Mouse (Mus musculus): ENCODE data around the gene Btg2. TPM values are rescaled to one million over a fixed set of nuclear protein-coding genes. Genes with fewer than 3 reads are reported as not detected.

Btg2 gene
- polyA plus RNA-seq, 1 experiment: 13.8 TPM

DNA sequence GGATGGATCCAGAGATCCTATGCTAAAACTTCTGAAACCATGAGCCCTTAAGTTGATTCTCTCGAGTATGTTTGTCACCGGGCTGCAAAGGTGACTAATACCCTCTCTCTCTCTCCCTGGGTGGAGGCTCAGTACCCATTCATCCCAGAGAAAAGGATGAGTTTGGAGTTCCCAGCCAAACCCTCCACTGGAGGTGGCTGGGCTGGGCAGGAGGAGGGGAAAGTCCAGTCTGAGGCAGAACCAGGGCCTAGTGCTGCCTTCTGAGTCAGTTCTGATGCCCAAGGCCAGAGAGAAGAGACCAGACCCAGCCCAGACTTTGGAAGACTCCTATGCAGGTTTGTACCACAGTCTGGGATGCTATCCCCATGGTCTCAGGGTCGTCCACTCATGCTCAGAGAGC is 22.7 kb upstream of the Btg2 start:
- no peak for TF ChIP-seq POLR2AphosphoS2 (IDR thresholded peaks at IDR 0.05; ENCODE audit: insufficient read length, low read depth)
- no peak for TF ChIP-seq REST (IDR thresholded peaks at IDR 0.05; ENCODE audit: insufficient read depth, insufficient read length)
- TF ChIP-seq MYOG (IDR thresholded peaks at IDR 0.05; ENCODE audit: control insufficient read depth in 1 of 3, insufficient read depth in 1 of 3, insufficient read length in 2 of 3, low read depth in 2 of 3): no peak
- TF ChIP-seq USF1 (IDR thresholded peaks at IDR 0.05; ENCODE audit: low read depth): no peak
- no peak for TF ChIP-seq SRF (IDR thresholded peaks at IDR 0.05; ENCODE audit: control insufficient read depth, insufficient read length, low read depth)
- TF ChIP-seq POLR2A (IDR thresholded peaks at IDR 0.05; ENCODE audit: insufficient read length, low read depth): no peak
- TF ChIP-seq CEBPB (IDR thresholded peaks at IDR 0.05; ENCODE audit: insufficient read depth, poor library complexity, severe bottlenecking): no peak
- no peak for TF ChIP-seq E2F4 (IDR thresholded peaks at IDR 0.05; ENCODE audit: insufficient read depth)
- no peak for TF ChIP-seq TCF3 (IDR thresholded peaks at IDR 0.05; ENCODE audit: insufficient read length, low read depth)
- Histone ChIP-seq H3K36me3 (ENCODE audit: control insufficient read depth, insufficient read depth) (no peaks in the 10 kb centered on the region), H3K4me3 (no peak overlapping the region), H3ac (ENCODE audit: control insufficient read depth, insufficient read length) (no peak overlapping the region), H3K79me2 (ENCODE audit: control insufficient read depth, insufficient read depth) (no peaks in the 10 kb centered on the region), H3K4me2 (ENCODE audit: low read depth) (peak overlapping the region; percentile 27), H3K27me3 (ENCODE audit: control insufficient read depth, insufficient read depth, insufficient read length) (no peaks in the 10 kb centered on the region)

DNA sequence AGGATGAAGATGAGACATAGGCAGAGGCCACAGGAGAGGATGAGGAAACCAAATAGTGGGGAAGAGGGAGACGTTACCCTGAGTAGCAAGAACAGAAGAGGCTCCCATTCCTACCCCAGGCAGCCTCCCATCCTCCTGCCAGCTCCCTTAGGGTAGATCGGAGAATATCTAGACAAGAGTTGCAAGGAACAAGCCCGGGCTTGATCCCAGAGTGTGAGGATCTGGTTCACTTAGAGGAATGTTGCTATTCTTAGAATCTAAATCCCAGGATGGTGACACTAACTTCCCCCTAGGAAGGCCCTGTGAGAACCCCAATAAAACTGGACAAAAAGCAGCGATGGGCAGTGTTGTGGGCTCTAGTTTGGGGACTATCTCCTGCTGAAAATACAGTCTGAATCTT is 22.0 kb upstream of the Btg2 start:
- no peak overlapping the region for H3K4me3 ChIP-seq
- TF ChIP-seq POLR2A (IDR thresholded peaks at IDR 0.05; ENCODE audit: insufficient read length, low read depth): no peak
- no peak for TF ChIP-seq MYOD1 (IDR thresholded peaks at IDR 0.05; ENCODE audit: control insufficient read depth in 1 of 3, insufficient read length in 2 of 3, low read depth in 2 of 3)
- TF ChIP-seq MYOG (IDR thresholded peaks at IDR 0.05; ENCODE audit: control insufficient read depth in 1 of 3, insufficient read depth in 1 of 3, insufficient read length in 2 of 3, low read depth in 2 of 3): no peak
- TF ChIP-seq CEBPB (IDR thresholded peaks at IDR 0.05; ENCODE audit: insufficient read depth, poor library complexity, severe bottlenecking): no peak
- TF ChIP-seq TCF3 (IDR thresholded peaks at IDR 0.05; ENCODE audit: insufficient read length, low read depth): no peak
- no peak for TF ChIP-seq POLR2AphosphoS2 (IDR thresholded peaks at IDR 0.05; ENCODE audit: insufficient read length, low read depth)
- TF ChIP-seq E2F4 (IDR thresholded peaks at IDR 0.05; ENCODE audit: insufficient read depth): no peak
- TF ChIP-seq TCF12 (IDR thresholded peaks at IDR 0.05; ENCODE audit: insufficient read depth, poor library complexity, severe bottlenecking): no peak
- TF ChIP-seq SRF (IDR thresholded peaks at IDR 0.05; ENCODE audit: control insufficient read depth, insufficient read length, low read depth): no peak
- no peak for TF ChIP-seq REST (IDR thresholded peaks at IDR 0.05; ENCODE audit: insufficient read depth, insufficient read length)
- no peak for TF ChIP-seq USF1 (IDR thresholded peaks at IDR 0.05; ENCODE audit: low read depth)
- TF ChIP-seq MAX (IDR thresholded peaks at IDR 0.05; ENCODE audit: low read depth): no peak
- H3K79me2 ChIP-seq (ENCODE audit: control insufficient read depth, insufficient read depth): no peaks in the 10 kb centered on the region
- peak overlapping the region; percentile 22 for H3K4me2 ChIP-seq (ENCODE audit: low read depth)
- no peaks in the 10 kb centered on the region for H3K36me3 ChIP-seq (ENCODE audit: control insufficient read depth, insufficient read depth)
- no peaks in the 10 kb centered on the region for H3K27me3 ChIP-seq (ENCODE audit: control insufficient read depth, insufficient read depth, insufficient read length)
- no peak overlapping the region for H3ac ChIP-seq (ENCODE audit: control insufficient read depth, insufficient read length)

DNA sequence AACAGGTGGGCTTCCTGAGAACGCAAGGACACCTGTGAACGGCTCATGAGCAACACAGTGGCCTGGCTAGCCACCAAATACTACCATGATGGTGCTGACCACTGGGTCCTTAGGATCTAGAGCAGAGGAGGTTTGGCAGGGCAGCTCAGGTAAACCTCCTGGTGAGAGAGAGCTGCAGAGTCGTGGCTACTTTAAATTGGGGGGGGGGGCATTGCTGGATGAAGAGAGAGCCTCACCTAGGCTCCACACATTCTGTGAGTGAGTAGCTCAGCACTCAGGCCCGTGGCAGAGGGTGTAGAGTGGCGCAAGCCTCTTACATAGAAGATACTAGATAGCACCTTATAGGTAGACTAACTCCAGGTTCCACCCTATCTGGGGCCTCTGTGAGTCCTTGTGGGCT is 21.5 kb upstream of the Btg2 start:
- no peak overlapping the region for H3ac ChIP-seq (ENCODE audit: control insufficient read depth, insufficient read length)
- no peaks in the 10 kb centered on the region for H3K36me3 ChIP-seq (ENCODE audit: control insufficient read depth, insufficient read depth)
- peak in 1 of 3 experiments; percentile 27 for TF ChIP-seq MYOG (IDR thresholded peaks at IDR 0.05; ENCODE audit: control insufficient read depth in 1 of 3, insufficient read depth in 1 of 3, insufficient read length in 2 of 3, low read depth in 2 of 3)
- TF ChIP-seq USF1 (IDR thresholded peaks at IDR 0.05; ENCODE audit: low read depth): no peak
- no peak for TF ChIP-seq REST (IDR thresholded peaks at IDR 0.05; ENCODE audit: insufficient read depth, insufficient read length)
- TF ChIP-seq MYOD1 (IDR thresholded peaks at IDR 0.05; ENCODE audit: control insufficient read depth in 1 of 3, insufficient read length in 2 of 3, low read depth in 2 of 3): peak in 1 of 3 experiments; percentile 47
- no peak for TF ChIP-seq SRF (IDR thresholded peaks at IDR 0.05; ENCODE audit: control insufficient read depth, insufficient read length, low read depth)
- no peak for TF ChIP-seq POLR2A (IDR thresholded peaks at IDR 0.05; ENCODE audit: insufficient read length, low read depth)
- TF ChIP-seq TCF12 (IDR thresholded peaks at IDR 0.05; ENCODE audit: insufficient read depth, poor library complexity, severe bottlenecking): no peak
- TF ChIP-seq TCF3 (IDR thresholded peaks at IDR 0.05; ENCODE audit: insufficient read length, low read depth): no peak
- no peak for TF ChIP-seq MAX (IDR thresholded peaks at IDR 0.05; ENCODE audit: low read depth)
- H3K4me3 ChIP-seq: no peak overlapping the region
- H3K4me2 ChIP-seq (ENCODE audit: low read depth): peak overlapping the region; percentile 92
- H3K79me2 ChIP-seq (ENCODE audit: control insufficient read depth, insufficient read depth): no peaks in the 10 kb centered on the region
- H3K27me3 ChIP-seq (ENCODE audit: control insufficient read depth, insufficient read depth, insufficient read length): no peaks in the 10 kb centered on the region

DNA sequence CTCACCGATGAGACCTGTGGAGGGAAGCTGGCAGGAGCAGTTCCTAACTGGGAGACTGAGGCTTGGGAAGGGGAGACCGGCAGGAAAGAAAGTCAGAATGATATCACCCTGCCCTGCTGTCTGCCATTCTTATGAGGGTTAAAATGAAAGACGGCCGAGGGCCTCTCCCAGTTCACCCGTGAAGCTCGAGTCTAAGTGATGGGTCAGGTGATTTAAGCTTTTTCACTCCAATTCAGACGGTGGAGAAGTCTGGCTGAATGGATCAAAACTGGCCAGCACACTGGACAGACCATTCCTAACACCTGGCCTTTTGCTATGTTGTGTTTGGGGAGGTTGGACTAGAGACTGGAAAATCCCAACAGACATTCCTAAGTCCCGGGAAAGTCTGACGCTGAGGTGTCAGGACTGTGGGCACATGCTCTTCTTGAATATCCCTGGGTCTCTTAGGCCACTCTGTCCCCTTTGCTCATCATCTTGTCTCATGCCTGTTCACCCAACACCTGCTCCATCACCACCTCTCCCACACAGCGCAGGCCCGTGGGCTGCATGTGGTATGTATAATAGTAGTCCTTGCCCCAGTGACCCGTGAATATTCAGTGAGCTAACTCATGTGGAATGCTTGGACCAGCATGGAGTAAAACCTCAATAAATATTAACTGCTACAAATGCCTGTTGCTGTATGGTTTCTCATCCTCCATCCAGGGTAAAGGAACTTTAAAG is 20.8 kb upstream of the Btg2 start:
- Histone ChIP-seq H3K4me2 (ENCODE audit: low read depth) (peak overlapping the region; percentile 92), H3ac (ENCODE audit: control insufficient read depth, insufficient read length) (no peak overlapping the region), H3K79me2 (ENCODE audit: control insufficient read depth, insufficient read depth) (no peaks in the 10 kb centered on the region), H3K27me3 (ENCODE audit: control insufficient read depth, insufficient read depth, insufficient read length) (no peaks in the 10 kb centered on the region), H3K4me3 (peak overlapping the region; percentile 18), H3K36me3 (ENCODE audit: control insufficient read depth, insufficient read depth) (no peaks in the 10 kb centered on the region)
- TF ChIP-seq MYOG (IDR thresholded peaks at IDR 0.05; ENCODE audit: control insufficient read depth in 1 of 3, insufficient read depth in 1 of 3, insufficient read length in 2 of 3, low read depth in 2 of 3): peak in 2 of 3 experiments; percentile 40 to 84
- peak in 2 of 3 experiments; percentile 67 to 89 for TF ChIP-seq MYOD1 (IDR thresholded peaks at IDR 0.05; ENCODE audit: control insufficient read depth in 1 of 3, insufficient read length in 2 of 3, low read depth in 2 of 3)
- TF ChIP-seq TCF12 (IDR thresholded peaks at IDR 0.05; ENCODE audit: insufficient read depth, poor library complexity, severe bottlenecking): peak; percentile 44
- TF ChIP-seq POLR2A (IDR thresholded peaks at IDR 0.05; ENCODE audit: insufficient read length, low read depth): peak; percentile 75
- peak; percentile 70 for TF ChIP-seq POLR2AphosphoS2 (IDR thresholded peaks at IDR 0.05; ENCODE audit: insufficient read length, low read depth)
- no peak; the same call in 1 of the 2 replicates for TF ChIP-seq CEBPB (IDR thresholded peaks at IDR 0.05; ENCODE audit: insufficient read depth, poor library complexity, severe bottlenecking)
- peak; percentile 34 for TF ChIP-seq TCF3 (IDR thresholded peaks at IDR 0.05; ENCODE audit: insufficient read length, low read depth)
- no peak for TF ChIP-seq E2F4 (IDR thresholded peaks at IDR 0.05; ENCODE audit: insufficient read depth)

Measured in myocyte (in vitro differentiated cells).